23 mouse cellular contexts compared by ENCODE assay signal in genomic region chr2:138670307-138670706, GRCm38 (mm10).
DNase-seq lines count a peak whose midpoint lies in the region; ATAC-seq lines count a peak whose summit lies in the region.
"Had no signal": no experiment of that assay in that cellular context is flagged by ENCODE, and none has a peak within 500 bp of the region (broad histone marks: within the 10 kb centered on the region; RNA-seq: fewer than 3 reads in every experiment).

No protein-coding gene starts in this region.

- no peak overlapping the region for H3K9ac ChIP-seq in forebrain, embryonic 12.5 days
- H3K9ac ChIP-seq in forebrain, embryonic 16.5 days (replicated peaks; ENCODE audit: low read depth, low read length): no peak overlapping the region
- H3K9ac ChIP-seq in midbrain, embryonic 13.5 days (replicated peaks): no peak overlapping the region
- H3K9ac ChIP-seq in midbrain, embryonic 11.5 days (ENCODE audit: low read length): no peak overlapping the region
- no peak overlapping the region for H3K9ac ChIP-seq in embryonic facial prominence, embryonic 14.5 days (ENCODE audit: low read depth, low read length)
- H3K9ac ChIP-seq: embryonic facial prominence, embryonic 15.5 days; hindbrain, embryonic 13.5 days had no signal

- H3K36me3 ChIP-seq in forebrain, embryonic 12.5 days (replicated peaks): no peaks in the 10 kb centered on the region
- no peaks in the 10 kb centered on the region for H3K36me3 ChIP-seq in forebrain, embryonic 16.5 days (ENCODE audit: control insufficient read depth, insufficient read depth)
- no peaks in the 10 kb centered on the region for H3K36me3 ChIP-seq in midbrain, embryonic 13.5 days
- H3K36me3 ChIP-seq in midbrain, embryonic 11.5 days (ENCODE audit: control insufficient read depth, insufficient read depth, low read length): no peaks in the 10 kb centered on the region
- no peaks in the 10 kb centered on the region for H3K36me3 ChIP-seq in embryonic facial prominence, embryonic 14.5 days (ENCODE audit: control insufficient read depth, insufficient read depth, low read length)
- H3K36me3 ChIP-seq: embryonic facial prominence, embryonic 15.5 days; heart, embryonic 10.5 days; hindbrain, embryonic 13.5 days had no signal

- ATAC-seq in forebrain, embryonic 12.5 days (ENCODE audit: low FRiP score): peak; percentile 23; the same call in 1 of the 2 replicates
- no peak for ATAC-seq in forebrain, embryonic 16.5 days
- 0 out of 2 replicates have a peak, but pooled peaks have one; percentile 60 for ATAC-seq in midbrain, embryonic 13.5 days
- no peak for ATAC-seq in midbrain, embryonic 11.5 days (ENCODE audit: low FRiP score)
- ATAC-seq in embryonic facial prominence, embryonic 14.5 days (ENCODE audit: low read depth): peak; percentile 55; the same call in 1 of the 2 replicates
- ATAC-seq: activated CD4-positive, CD25-positive, alpha-beta regulatory T cell, adult 4 months; forebrain, embryonic 14.5 days; intestine, embryonic 16.5 days; Patski had no signal

- no peak for DNase-seq in midbrain, embryonic 11.5 days (ENCODE audit: low spot score, missing footprints)
- DNase-seq in embryonic facial prominence, embryonic 14.5 days (ENCODE audit: low spot score): peak; percentile 54
- DNase-seq in retina, postnatal 1 day: peak; percentile 17
- DNase-seq in yolk sac, embryonic 10.5 days (ENCODE audit: low spot score): no peak
- DNase-seq: adrenal gland, postnatal 14 days; cerebellum, adult 18-20 months; cerebellum, adult 9-11 months; gastrocnemius, postnatal 10 days; heart, adult 18-20 months; heart, postnatal 10 days; heart, postnatal 4 days had no signal

- H3K27ac ChIP-seq in forebrain, embryonic 12.5 days: no peak overlapping the region
- no peak overlapping the region for H3K27ac ChIP-seq in forebrain, embryonic 16.5 days (ENCODE audit: low read length)
- H3K27ac ChIP-seq in midbrain, embryonic 13.5 days: no peak overlapping the region
- H3K27ac ChIP-seq in midbrain, embryonic 11.5 days (ENCODE audit: low read depth, low read length): no peak overlapping the region
- H3K27ac ChIP-seq in embryonic facial prominence, embryonic 14.5 days (replicated peaks; ENCODE audit: low read depth, low read length): no peak overlapping the region
- H3K27ac ChIP-seq: embryonic facial prominence, embryonic 15.5 days; heart, embryonic 10.5 days; hindbrain, embryonic 13.5 days had no signal

- H3K4me3 ChIP-seq in forebrain, embryonic 12.5 days (replicated peaks): no peak overlapping the region
- H3K4me3 ChIP-seq in forebrain, embryonic 16.5 days (replicated peaks; ENCODE audit: low read length): no peak overlapping the region
- H3K4me3 ChIP-seq in midbrain, embryonic 13.5 days (replicated peaks): no peak overlapping the region
- no peak overlapping the region for H3K4me3 ChIP-seq in midbrain, embryonic 11.5 days (ENCODE audit: low read depth, low read length)
- H3K4me3 ChIP-seq in embryonic facial prominence, embryonic 14.5 days (ENCODE audit: low read depth, low read length): no peak overlapping the region
- H3K4me3 ChIP-seq: embryonic facial prominence, embryonic 15.5 days; erythroblast, embryonic 14.5 days; heart, embryonic 10.5 days; hindbrain, embryonic 13.5 days had no signal

- no peaks in the 10 kb centered on the region for H3K27me3 ChIP-seq in forebrain, embryonic 12.5 days
- no peaks in the 10 kb centered on the region for H3K27me3 ChIP-seq in forebrain, embryonic 16.5 days (replicated peaks; ENCODE audit: control insufficient read depth, insufficient read depth, low read length)
- no peaks in the 10 kb centered on the region for H3K27me3 ChIP-seq in midbrain, embryonic 13.5 days
- no peaks in the 10 kb centered on the region for H3K27me3 ChIP-seq in midbrain, embryonic 11.5 days (ENCODE audit: control insufficient read depth, insufficient read depth, low read length)
- no peaks in the 10 kb centered on the region for H3K27me3 ChIP-seq in embryonic facial prominence, embryonic 14.5 days (replicated peaks; ENCODE audit: control insufficient read depth, insufficient read depth, low read length)
- H3K27me3 ChIP-seq: CH12.LX; embryonic facial prominence, embryonic 15.5 days; hindbrain, embryonic 13.5 days; Patski had no signal

- peaks cover 7% of the 10 kb centered on the region for H3K4me1 ChIP-seq in forebrain, embryonic 12.5 days
- H3K4me1 ChIP-seq in forebrain, embryonic 16.5 days (replicated peaks; ENCODE audit: control insufficient read depth, insufficient read depth, low read length): no peaks in the 10 kb centered on the region
- H3K4me1 ChIP-seq in midbrain, embryonic 13.5 days (replicated peaks): peaks cover 6% of the 10 kb centered on the region; the same call in 1 of the 2 replicates
- no peaks in the 10 kb centered on the region for H3K4me1 ChIP-seq in midbrain, embryonic 11.5 days (ENCODE audit: control insufficient read depth, insufficient read depth, low read length)
- no peaks in the 10 kb centered on the region for H3K4me1 ChIP-seq in embryonic facial prominence, embryonic 14.5 days (ENCODE audit: control insufficient read depth, insufficient read depth, low read length)
- H3K4me1 ChIP-seq: embryonic facial prominence, embryonic 15.5 days; heart, embryonic 10.5 days; hindbrain, embryonic 13.5 days had no signal

- no peaks in the 10 kb centered on the region for H3K9me3 ChIP-seq in forebrain, embryonic 12.5 days
- H3K9me3 ChIP-seq in forebrain, embryonic 16.5 days (ENCODE audit: control insufficient read depth, low read length): no peaks in the 10 kb centered on the region
- H3K9me3 ChIP-seq in midbrain, embryonic 13.5 days: no peaks in the 10 kb centered on the region
- no peaks in the 10 kb centered on the region for H3K9me3 ChIP-seq in midbrain, embryonic 11.5 days (ENCODE audit: control insufficient read depth, low read length)
- H3K9me3 ChIP-seq in embryonic facial prominence, embryonic 14.5 days (ENCODE audit: control insufficient read depth, low read length): no peaks in the 10 kb centered on the region
- H3K9me3 ChIP-seq: embryonic facial prominence, embryonic 15.5 days; heart, embryonic 10.5 days; hindbrain, embryonic 13.5 days had no signal

- H3K4me2 ChIP-seq in forebrain, embryonic 12.5 days: no peak overlapping the region
- H3K4me2 ChIP-seq in forebrain, embryonic 16.5 days (ENCODE audit: low read length): no peak overlapping the region
- H3K4me2 ChIP-seq in midbrain, embryonic 13.5 days (replicated peaks): no peak overlapping the region
- H3K4me2 ChIP-seq in midbrain, embryonic 11.5 days: no peak overlapping the region
- no peak overlapping the region for H3K4me2 ChIP-seq in embryonic facial prominence, embryonic 14.5 days (ENCODE audit: low read depth, low read length)
- H3K4me2 ChIP-seq: embryonic facial prominence, embryonic 15.5 days; hindbrain, embryonic 13.5 days had no signal

Comparison
In these comparisons a context has a peak if more than half of its experiments do, and no peak if none do; other contexts are left out.
1. ATAC-seq: peak in forebrain, embryonic 12.5 days (single experiment), midbrain, embryonic 13.5 days (single experiment) and embryonic facial prominence, embryonic 14.5 days (single experiment); none in forebrain, embryonic 16.5 days (single experiment) and midbrain, embryonic 11.5 days (single experiment).
2. DNase-seq: peak in embryonic facial prominence, embryonic 14.5 days (single experiment) and retina, postnatal 1 day (single experiment); none in midbrain, embryonic 11.5 days (single experiment) and yolk sac, embryonic 10.5 days (single experiment).